In the genomic region with DNA sequence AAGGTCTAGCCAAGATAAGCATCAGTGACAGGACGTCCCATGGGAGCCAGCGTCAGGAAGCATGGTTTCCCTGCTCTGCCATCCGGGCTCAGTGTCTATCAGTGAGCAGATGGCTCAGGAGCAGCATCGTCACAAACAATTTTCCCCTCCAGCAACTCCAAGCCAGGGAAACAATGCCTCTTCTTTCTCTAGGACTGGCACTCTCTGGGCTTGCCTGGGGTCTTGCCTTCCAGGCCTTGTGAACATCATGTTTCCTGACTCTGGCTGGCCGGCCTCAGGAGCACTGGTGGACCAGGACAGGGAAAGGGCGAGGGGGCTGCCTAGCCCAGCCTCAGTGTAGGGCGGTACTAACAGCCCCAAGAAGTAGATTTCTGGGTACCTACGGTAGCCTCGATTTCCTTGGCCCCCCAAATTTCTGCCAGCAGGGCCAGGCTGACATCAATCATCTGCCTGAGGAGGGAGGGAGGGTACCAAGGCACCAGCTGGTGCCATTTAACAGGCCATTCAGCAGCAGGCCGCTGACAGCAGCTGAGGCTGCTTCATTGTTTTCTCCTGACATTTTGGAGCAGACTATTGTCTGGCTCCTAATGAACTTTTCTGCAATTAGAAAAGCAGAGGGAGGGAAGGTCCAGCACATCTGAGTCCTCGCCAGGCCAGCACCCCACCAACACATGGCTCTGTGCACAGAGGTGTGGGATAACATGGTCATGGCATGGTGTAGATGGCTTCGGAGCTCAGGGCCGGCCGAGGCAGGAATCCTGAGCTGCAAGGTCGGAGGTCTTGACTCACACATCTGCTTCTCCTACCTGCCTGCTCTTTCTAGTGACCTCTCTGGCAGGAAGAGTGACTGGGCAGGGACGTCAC, we compare ENCODE assay signal across 10 mouse cellular contexts. TPM values are rescaled to one million over a fixed set of nuclear protein-coding genes. Genes with fewer than 3 reads are reported as not detected.
DNase-seq lines count a peak whose midpoint lies in the region; ATAC-seq and TF ChIP-seq lines count a peak whose summit lies in the region.
"Had no signal": no experiment of that assay in that cellular context is flagged by ENCODE, and none has a peak within 500 bp of the region (broad histone marks: within the 10 kb centered on the region; RNA-seq: fewer than 3 reads in every experiment).

No protein-coding gene starts in this region.

- 53% methylated on average over 16 of the region's 16 CpGs for whole genome bisulfite sequencing in cerebellum, adult 2 months
- 41% methylated on average over 16 of the region's 16 CpGs for WGBS in forebrain, embryonic 14.5 days
- 48% methylated on average over 16 of the region's 16 CpGs for WGBS in midbrain, embryonic 13.5 days

- intact Hi-C loops in gastrocnemius, adult 2 months (cut with DNase I): no loop called here
- intact Hi-C loops in gastrocnemius, postnatal 14 days (cut with DNase I; ENCODE audit: low total_unique reads): no loop called here

- peak; percentile 13 for DNase-seq in gastrocnemius, adult 2 months
- no peak for DNase-seq in gastrocnemius, postnatal 14 days
- peak; percentile 58 to 76 for DNase-seq in cerebellum, adult 2 months
- peak; percentile 77 for DNase-seq in forebrain, embryonic 14.5 days (ENCODE audit: low spot score)
- no peak for DNase-seq in adipocyte (ENCODE audit: low spot score)
- no peak for DNase-seq in right cerebral cortex, postnatal 10 days (ENCODE audit: low spot score in 2 of 2)
- DNase-seq: gastrocnemius, postnatal 10 days; lung, postnatal 36 days had no signal

- TF ChIP-seq POLR2A in cerebellum, adult 2 months (IDR thresholded peaks at IDR 0.05; ENCODE audit: borderline replicate concordance, insufficient read depth, low read length): no peak

- peaks cover 33% of the 10 kb centered on the region for H3K36me3 ChIP-seq in forebrain, embryonic 14.5 days (ENCODE audit: control insufficient read depth, insufficient read depth, low read length)
- H3K36me3 ChIP-seq in midbrain, embryonic 13.5 days: peaks cover 41% of the 10 kb centered on the region

- peak; percentile 92 for ATAC-seq in forebrain, embryonic 14.5 days
- ATAC-seq in midbrain, embryonic 13.5 days: peak; percentile 80
- no peak for ATAC-seq in activated CD4-positive, CD25-positive, alpha-beta regulatory T cell, adult 4 months

- no peak overlapping the region for H3K4me3 ChIP-seq in gastrocnemius, adult 2 months
- no peak overlapping the region for H3K4me3 ChIP-seq in cerebellum, adult 2 months (replicated peaks; ENCODE audit: insufficient read depth, low read depth, low read length)
- H3K4me3 ChIP-seq in forebrain, embryonic 14.5 days (ENCODE audit: low read depth, low read length): no peak overlapping the region
- H3K4me3 ChIP-seq in midbrain, embryonic 13.5 days (replicated peaks): no peak overlapping the region

- H3K9me3 ChIP-seq in forebrain, embryonic 14.5 days (replicated peaks; ENCODE audit: control insufficient read depth, low read length): no peaks in the 10 kb centered on the region
- H3K9me3 ChIP-seq in midbrain, embryonic 13.5 days: no peaks in the 10 kb centered on the region

- no peaks in the 10 kb centered on the region for H3K27me3 ChIP-seq in cerebellum, adult 2 months (ENCODE audit: control insufficient read depth, insufficient read depth, low read length)
- H3K27me3 ChIP-seq in forebrain, embryonic 14.5 days (replicated peaks; ENCODE audit: control insufficient read depth, insufficient read depth, low read length): no peaks in the 10 kb centered on the region
- H3K27me3 ChIP-seq in midbrain, embryonic 13.5 days: 0 out of 2 replicates have a peak, but pooled peaks cover 10% of the 10 kb centered on the region

- H3K9ac ChIP-seq in forebrain, embryonic 14.5 days (ENCODE audit: low read length): peak overlapping the region; percentile 25; the same call in 1 of the 2 replicates
- 0 out of 2 replicates have a peak overlapping the region, but pooled peaks have one; percentile 19 for H3K9ac ChIP-seq in midbrain, embryonic 13.5 days (replicated peaks)

- TF ChIP-seq CTCF in gastrocnemius, adult 2 months (IDR thresholded peaks at IDR 0.05): no peak
- TF ChIP-seq CTCF in cerebellum, adult 2 months (IDR thresholded peaks at IDR 0.05; ENCODE audit: borderline replicate concordance, insufficient read depth, low read depth, low read length): no peak

- H3K4me1 ChIP-seq in cerebellum, adult 2 months (ENCODE audit: control insufficient read depth, insufficient read depth, low read length): peaks cover 15% of the 10 kb centered on the region
- peaks cover 12% of the 10 kb centered on the region for H3K4me1 ChIP-seq in forebrain, embryonic 14.5 days (ENCODE audit: control insufficient read depth, insufficient read depth, low read length)
- H3K4me1 ChIP-seq in midbrain, embryonic 13.5 days (replicated peaks): peaks cover 16% of the 10 kb centered on the region

- no peak overlapping the region for H3K27ac ChIP-seq in gastrocnemius, adult 2 months
- H3K27ac ChIP-seq in cerebellum, adult 2 months (ENCODE audit: insufficient read depth, low read length): no peak overlapping the region
- peak overlapping the region; percentile 93 for H3K27ac ChIP-seq in forebrain, embryonic 14.5 days (ENCODE audit: low read depth, low read length)
- peak overlapping the region; percentile 71 for H3K27ac ChIP-seq in midbrain, embryonic 13.5 days

- 0 out of 2 replicates have a peak overlapping the region, but pooled peaks have one; percentile 16 for H3K4me2 ChIP-seq in forebrain, embryonic 14.5 days (ENCODE audit: low read length)
- no peak overlapping the region for H3K4me2 ChIP-seq in midbrain, embryonic 13.5 days (replicated peaks)

RNA-seq across cellular contexts. Expression of a gene that starts 22.3 kb away (rescaled TPM):
- 10 to 100 TPM; 21.7 to 22.0 TPM for total RNA-seq in gastrocnemius, adult 2 months (2021)
- total RNA-seq in gastrocnemius, postnatal 14 days (2021): 10 to 100 TPM; 32.3 to 33.3 TPM
- 28.4 and 29.0 TPM in 2 replicates for polyA plus RNA-seq in cerebellum, adult 2 months (2012; rRNA removed)
- polyA plus RNA-seq in forebrain, embryonic 14.5 days (2014; fragmentation: Nextera tagmentation; extraction: Ambion mirVana): 7.9 and 8.6 TPM in 2 replicates
- polyA plus RNA-seq in midbrain, embryonic 13.5 days (2015; fragmentation: Nextera tagmentation; extraction: Ambion mirVana): 18.0 and 21.1 TPM in 2 replicates
- 10 to 100 TPM; 26.9 to 46.2 TPM for polyA plus RNA-seq in activated CD4-positive, CD25-positive, alpha-beta regulatory T cell, adult 4 months (2017; shearing (Covaris generic))

RNA-seq across cellular contexts. Expression of a gene that starts 38.9 kb away (rescaled TPM):
- total RNA-seq in gastrocnemius, adult 2 months (2021): not detected
- not detected for total RNA-seq in gastrocnemius, postnatal 14 days (2021)
- polyA plus RNA-seq in cerebellum, adult 2 months (2012; rRNA removed): 0.55 and 1.0 TPM in 2 replicates
- 0.11 TPM in 1 of 2 replicates, not detected in the other for polyA plus RNA-seq in forebrain, embryonic 14.5 days (2014; fragmentation: Nextera tagmentation; extraction: Ambion mirVana)
- polyA plus RNA-seq in midbrain, embryonic 13.5 days (2015; fragmentation: Nextera tagmentation; extraction: Ambion mirVana): 3.0 and 4.3 TPM in 2 replicates
- under 1 TPM in 1 of 2 experiments, not detected in 1; 0.42 TPM for polyA plus RNA-seq in activated CD4-positive, CD25-positive, alpha-beta regulatory T cell, adult 4 months (2017; shearing (Covaris generic))
- total RNA-seq: gastrocnemius, postnatal 10 days had no signal

Comparison
In these comparisons a context has a peak if more than half of its experiments do, and no peak if none do; other contexts are left out.
1. DNase-seq: peak in gastrocnemius, adult 2 months (single experiment), cerebellum, adult 2 months (2 of 2) and forebrain, embryonic 14.5 days (single experiment); none in gastrocnemius, postnatal 14 days (single experiment), adipocyte (single experiment) and right cerebral cortex, postnatal 10 days (0 of 2).
2. H3K27ac ChIP-seq: peak in forebrain, embryonic 14.5 days (single experiment) and midbrain, embryonic 13.5 days (single experiment); none in gastrocnemius, adult 2 months (single experiment) and cerebellum, adult 2 months (single experiment).